Mouse (Mus musculus) frontal cortex, postnatal 36 days (tissue): Measurements from ENCODE around the gene Hist3h2a.

Source experiments
- DNase-seq, 2 experiments: peaks; one replicate each; pipeline ENCODE4 v3.0.0; 2022; ENCODE audit warnings: low spot score in 2 of 2

The Hist3h2a gene

DNA sequence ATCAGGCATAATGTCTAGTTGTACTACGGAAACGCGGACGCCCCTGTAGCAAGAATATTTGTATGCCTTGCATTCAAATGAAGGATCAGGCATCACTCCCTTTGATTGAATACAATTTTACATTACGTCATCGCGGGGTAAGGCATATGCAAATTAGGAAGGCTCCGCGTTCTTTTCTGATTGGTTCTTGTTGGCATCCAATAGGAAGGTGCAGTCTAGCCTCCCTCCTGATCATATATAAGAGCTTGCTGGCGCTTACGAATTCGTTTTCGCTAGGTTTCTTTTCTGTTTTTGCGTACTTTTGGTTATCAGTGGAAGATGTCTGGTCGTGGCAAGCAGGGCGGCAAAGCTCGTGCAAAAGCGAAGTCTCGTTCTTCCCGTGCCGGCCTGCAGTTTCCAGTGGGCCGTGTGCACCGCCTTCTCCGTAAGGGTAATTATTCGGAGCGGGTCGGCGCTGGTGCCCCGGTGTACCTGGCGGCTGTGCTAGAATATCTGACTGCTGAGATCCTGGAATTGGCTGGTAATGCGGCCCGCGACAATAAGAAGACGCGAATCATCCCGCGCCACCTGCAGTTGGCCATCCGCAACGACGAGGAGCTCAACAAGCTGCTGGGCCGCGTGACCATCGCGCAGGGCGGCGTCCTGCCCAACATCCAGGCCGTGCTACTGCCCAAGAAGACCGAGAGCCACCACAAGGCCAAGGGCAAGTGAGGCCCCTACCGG is at the start of gene Hist3h2a, which contains the start of gene Trim17:
Gene Hist3h2a, plus strand, starts transcription at position 266 of the 723 bp plus-strand sequence.
Gene Trim17, plus strand, starts transcription at position 266 of the 723 bp plus-strand sequence.
- peak; percentile 88 to 97 for DNase-seq

DNA sequence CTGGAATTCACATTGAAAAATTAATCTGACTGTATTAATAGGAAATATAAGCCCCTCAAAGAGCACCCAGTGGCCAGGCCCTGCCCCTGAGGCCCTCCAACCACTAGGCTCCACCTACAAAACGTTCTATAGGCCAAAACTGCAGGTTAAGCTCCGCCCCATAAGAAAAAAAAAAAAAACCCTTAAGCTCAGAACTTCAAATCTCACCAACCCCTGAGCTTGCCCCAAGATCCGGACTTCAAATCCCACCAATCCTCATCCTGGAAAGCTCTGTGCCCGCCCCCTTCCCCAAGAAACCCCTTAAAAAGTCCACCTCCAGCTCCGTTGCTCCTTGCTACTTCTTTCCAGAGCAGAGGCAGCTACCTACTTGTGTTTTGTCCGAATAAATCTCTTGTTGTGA is 49.6 kb upstream of the Hist3h2a start:
- no peak for DNase-seq

DNA sequence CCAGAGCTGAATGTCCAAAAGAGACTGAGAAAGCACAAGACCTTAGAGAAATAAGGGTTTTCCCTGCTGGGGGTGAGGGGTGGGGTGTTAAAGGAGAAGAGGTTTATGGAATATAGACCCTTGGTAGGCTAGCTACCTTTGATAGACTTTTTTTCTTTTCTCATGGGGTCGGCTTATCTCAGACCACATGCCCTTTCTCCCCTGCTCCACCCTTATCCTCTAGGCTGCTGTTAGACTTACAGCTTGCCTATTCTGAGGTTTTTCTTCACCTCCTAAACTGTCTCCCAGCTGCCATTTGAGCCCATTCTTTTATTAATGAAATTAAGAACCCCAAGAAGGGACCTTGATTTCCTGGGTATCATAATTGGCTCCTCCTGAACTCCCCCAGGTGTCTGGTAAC is 40.7 kb upstream of the Hist3h2a start:
- no peak for DNase-seq

DNA sequence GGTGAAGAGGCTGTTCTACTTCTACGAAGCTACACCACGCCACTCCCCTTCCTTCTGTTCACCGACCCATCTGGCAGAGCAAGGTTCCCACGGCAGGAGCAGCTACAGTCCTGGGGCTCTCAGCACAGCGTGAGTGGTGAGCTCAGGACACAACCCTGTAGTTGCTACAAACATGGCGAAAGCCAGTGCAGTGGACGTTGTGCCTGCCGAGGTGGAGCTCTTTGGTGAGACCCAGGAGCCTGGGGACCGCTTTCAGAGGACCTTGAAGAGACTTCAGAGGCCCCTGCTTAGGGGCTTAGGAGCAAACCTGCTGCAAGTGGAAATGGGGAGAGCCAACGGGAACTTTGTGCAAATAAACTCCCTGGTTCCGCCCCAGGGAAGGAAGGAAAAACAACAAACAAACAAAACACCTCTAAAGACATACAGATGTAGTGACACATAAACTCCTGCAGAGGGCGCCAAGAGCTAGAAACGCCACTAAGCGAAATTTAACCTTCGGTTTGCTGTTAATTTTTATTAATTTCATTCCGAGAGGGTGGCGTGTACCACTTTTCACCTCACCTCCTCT is 39.9 kb upstream of the Hist3h2a start:
- no peak for DNase-seq

DNA sequence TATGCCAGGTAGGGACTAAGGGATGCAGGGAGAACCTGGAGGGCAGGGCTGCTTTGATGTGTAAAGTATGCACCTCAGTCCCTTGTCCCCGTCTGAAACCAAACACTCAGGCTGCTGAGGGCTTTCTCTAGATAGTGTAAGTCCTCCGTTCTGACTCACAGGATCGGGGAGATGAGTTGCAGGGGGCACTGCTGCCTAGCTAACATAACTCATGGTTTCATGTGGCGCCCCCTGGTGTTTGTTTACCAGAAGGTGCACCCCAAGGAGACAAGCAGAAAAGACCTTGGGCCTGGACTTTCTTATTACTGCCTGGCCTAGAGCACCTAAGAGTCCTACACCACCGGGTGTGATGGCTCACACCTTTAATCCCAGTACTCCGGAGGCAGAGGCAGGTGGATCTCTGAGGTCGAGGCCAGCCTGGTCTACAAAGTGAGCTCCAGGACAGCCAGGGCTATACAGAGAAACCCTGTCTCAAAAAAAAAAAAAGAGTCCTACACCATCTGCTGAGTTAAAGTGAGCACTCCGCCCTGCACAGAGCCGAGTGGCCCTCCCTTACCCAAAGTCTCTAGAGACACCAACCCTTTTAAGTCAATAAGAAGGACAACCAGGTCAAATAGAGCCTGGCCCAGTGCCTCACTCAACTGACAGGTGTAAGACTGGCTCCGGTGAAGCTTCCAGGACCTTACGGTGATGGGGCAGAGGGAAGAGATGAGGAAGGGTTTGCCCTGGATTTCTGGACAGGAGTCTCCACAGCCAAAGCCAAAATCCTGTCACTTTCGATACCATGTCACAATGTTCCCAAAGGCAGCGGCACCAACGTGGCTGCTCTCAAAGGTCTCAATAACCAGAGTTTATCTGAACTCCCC is 37.4 kb upstream of the Hist3h2a start:
- DNase-seq: no peak

DNA sequence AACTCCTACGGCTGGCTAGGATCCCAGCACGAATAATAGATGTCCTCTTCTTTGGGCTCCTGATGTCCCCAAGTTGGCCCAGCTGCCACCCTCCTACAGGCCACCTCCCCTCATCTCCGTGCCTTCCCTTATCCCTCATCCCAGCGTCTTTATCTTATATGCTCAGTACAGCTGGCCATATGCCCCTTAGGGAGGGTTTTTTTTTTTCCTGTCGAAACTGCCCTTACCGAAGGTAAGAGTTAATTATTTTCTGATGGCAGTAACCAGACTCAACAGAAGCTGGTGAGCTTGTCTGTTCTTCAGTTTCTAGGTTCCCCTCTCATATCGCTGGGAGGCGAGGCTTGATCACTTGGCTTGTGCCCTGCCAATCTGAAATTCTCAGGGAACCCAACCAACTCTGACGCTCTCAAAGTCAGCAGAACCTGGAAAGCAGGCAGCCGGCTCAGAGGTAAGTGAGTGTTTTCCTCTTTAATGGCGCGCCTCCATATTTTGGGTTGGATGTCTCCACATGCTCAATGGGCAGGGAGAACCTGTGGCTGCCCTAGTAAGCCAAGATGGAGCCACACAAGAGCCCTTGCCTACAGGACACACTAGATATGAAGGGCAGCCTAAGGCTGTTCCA is 36.6 kb upstream of the Hist3h2a start, which contains the start of gene Btnl10:
Gene Btnl10, plus strand, starts transcription at position 164 of the 622 bp plus-strand sequence.
- DNase-seq: no peak

DNA sequence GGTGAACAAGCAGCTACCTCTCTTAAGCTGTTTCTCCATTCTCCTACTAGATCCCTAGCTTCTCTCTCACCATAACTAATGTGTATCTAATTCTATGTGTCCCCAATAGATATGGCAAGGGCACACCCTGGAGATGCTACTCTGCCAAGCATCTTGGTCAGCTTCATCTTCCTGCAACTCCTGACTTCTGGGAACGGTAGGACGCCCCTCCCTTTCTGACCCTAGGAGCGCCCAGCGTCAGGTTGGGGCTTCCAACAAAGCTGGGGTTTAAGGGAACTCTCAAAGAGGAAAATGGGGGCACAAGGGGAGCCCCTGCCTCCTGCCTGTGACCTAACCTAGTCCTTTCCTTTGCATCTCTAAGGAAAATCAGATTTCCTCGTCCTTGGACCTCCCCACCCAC is 35.7 kb upstream of the Hist3h2a start:
- DNase-seq: no peak

DNA sequence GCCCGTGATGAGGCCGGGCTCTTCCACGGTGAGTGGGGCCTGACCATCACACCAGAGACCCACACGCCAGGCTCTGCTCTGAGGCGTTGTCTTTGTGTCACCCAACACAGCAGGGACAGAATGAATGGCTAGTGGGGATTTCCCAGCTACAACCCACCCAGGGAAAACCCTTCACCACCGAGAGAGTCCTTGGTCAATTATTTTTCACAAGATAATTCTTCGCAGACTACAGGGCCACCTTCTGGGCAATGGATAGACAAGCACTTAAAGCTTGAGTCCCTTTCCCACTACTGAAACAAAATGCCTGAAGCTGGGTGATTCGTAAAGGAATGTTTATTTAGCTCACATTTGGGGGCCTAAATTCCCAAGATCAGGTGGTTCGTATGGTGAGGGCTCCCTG is 32.1 kb upstream of the Hist3h2a start:
- DNase-seq: no peak

DNA sequence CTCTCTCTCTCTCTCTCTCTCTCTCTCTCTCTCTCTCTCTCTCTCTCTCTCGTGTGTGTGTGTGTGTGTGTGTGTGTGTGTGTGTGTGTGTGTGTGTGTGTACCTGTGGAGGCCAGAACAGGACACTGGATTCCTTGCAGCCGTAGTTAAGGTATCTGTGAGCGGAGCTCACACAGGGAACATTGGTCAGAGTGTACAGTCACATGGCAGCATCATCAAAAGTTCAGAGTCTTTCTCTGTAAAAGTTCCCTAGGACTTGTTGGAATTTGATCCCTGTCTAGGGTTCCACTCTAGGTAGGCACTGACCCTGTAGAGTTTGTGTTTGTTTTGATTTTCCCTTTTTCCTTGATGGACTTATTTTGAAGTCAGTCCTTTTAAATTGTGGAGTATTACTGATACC is 27.8 kb upstream of the Hist3h2a start:
- DNase-seq: no peak

DNA sequence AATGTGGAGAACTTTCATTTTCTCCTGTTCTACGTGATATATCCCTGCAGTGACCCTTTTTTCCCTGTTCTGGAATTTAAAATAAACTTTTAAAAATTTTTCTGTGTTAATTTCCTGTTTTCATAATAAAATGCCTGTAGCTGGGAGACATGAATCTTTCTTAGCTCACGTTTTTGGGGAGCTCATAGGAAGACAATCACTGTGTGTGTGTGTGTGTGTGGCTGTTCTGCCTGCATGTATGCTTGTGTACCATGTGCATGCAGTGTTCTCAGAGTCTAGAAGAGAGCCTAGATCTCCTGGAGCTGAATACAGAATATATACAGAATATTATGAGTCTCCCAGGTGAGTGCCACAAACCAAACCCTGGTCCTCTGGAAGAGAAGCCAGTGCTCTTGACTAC is 27.4 kb upstream of the Hist3h2a start:
- no peak for DNase-seq

DNA sequence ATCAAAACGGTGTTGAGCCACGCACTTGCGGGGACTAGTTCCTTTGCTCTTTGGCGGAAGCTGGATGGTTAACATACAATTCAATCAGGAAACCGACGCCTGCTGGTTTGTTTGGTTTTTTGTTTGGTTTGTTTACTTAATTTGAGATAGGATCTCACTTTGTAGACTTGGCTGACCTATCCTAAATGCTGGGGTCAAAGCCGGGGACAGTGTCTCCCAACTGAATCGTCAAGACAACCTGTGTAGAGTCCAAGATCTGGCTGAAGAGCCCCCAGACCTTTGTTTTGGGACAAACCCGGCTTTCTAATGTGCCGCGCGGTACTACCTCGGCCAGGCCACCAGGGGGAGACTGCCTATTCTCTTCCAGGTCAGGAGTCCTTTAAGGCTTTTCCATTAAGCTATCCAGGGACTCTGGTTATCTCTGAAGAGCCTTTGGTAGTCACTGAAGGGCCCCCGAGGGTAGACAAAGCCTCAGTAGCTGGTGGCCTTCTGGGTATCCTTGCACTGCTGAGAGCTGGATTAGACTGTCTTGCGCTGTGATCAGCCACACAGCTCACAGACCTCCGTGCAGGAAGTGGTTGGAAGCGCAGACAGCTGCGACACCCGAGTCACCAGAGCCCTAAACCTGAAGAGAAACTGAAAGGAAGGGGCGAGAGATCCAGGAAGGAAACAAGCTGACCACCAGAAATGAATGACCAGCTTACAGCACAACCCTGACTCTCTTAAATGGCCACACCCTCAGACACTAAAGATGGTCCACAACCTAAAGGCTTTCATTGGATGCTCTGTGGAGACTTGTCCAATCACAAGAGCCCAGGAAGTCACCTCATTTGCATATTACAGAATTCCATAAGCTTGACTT is 26.5 kb upstream of the Hist3h2a start:
- DNase-seq: no peak

DNA sequence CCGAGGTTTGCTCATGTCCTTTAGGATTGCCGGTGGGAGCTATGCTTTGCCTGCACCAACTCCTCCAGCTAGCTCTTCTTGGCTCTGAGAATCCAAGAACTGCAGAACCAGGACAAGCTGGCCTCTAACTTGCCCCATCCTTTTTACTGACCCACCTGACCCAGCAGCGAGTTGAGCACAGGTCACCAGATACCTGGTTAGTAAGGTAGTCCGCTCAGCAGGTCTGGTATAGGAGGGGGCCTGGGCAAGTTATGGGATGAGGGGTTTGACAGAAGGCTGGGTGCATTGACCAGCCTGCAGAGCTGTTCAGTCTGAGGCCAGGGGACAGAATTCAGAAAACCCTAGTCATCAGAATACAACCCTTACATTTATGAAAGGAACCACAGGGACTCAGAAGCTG is 25.4 kb upstream of the Hist3h2a start:
- no peak for DNase-seq

DNA sequence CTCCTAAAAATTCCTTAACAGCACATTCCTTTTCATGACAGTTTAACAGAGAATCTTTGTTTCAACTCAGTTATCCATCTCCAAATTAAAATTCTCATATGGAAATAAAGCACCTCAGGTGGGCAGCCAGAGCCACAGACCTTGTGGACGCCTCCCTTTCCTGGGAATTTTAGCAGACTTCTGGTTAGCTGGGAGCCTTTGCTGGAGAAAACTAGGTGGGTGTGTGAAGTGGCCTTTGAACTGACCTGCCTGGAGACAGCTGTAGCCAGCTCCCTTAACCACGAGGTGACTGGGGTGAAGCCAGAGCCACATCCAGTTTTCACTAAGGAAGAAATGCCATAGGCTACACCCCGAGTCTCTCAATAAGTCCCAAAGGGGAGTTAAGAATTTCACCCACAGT is 24.8 kb upstream of the Hist3h2a start:
- DNase-seq: no peak

DNA sequence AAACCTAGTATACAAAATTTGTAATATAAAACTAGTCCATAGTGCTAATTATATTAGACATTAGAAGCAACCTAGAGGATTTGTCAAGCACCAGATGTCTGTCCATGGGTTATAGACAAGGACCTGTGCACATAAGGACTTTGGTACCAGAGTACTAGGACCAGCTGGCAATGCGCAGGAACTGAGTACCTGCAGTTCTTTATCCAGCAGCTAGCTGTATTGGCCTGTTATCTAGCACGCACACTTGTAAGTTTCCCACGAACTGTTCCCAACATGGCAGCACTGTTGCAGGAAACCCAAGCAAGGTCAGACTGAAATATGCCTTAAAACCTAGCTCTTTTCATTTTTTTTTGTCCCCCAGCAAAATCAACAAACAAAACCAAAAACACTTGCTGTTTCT is 24.2 kb upstream of the Hist3h2a start:
- no peak for DNase-seq

DNA sequence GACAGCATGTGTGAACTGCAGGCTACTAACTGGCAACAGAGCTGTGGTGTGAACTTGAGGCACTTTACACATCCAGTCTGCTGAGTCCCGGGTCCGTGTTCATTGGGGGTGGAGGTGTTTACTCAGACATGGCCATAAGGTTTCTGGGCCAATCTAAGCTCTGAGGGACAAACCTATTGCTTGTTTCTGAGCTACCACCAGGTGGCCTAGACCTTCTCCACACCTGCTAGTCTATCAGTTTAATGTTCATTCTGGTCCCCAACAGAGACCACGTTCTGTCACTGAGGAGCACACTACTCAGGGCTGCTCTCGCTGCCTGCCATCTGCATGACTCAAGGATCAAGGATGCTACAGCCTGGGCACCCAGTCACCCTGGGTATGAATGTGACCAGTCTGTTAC is 22.9 kb upstream of the Hist3h2a start:
- DNase-seq: no peak

DNA sequence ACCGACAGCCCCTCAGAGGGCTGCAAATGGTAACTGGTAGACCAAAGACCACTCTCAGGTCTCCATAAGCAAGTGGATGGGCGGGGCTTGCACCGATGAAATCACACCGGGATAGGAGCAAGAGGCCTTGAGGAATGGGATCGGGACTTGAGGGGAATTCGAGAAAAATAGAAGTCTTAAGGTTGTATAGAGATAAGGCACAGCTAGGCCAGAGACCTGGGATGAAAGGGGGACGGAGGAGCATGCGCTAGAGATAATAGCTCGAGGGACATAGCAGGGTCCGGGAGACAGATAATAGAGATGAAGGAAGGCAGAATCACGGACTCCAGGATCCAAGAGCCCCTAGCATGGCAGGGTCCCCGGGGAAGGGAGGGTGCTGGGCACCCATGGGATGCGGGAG is 16.6 kb upstream of the Hist3h2a start:
- DNase-seq: no peak

DNA sequence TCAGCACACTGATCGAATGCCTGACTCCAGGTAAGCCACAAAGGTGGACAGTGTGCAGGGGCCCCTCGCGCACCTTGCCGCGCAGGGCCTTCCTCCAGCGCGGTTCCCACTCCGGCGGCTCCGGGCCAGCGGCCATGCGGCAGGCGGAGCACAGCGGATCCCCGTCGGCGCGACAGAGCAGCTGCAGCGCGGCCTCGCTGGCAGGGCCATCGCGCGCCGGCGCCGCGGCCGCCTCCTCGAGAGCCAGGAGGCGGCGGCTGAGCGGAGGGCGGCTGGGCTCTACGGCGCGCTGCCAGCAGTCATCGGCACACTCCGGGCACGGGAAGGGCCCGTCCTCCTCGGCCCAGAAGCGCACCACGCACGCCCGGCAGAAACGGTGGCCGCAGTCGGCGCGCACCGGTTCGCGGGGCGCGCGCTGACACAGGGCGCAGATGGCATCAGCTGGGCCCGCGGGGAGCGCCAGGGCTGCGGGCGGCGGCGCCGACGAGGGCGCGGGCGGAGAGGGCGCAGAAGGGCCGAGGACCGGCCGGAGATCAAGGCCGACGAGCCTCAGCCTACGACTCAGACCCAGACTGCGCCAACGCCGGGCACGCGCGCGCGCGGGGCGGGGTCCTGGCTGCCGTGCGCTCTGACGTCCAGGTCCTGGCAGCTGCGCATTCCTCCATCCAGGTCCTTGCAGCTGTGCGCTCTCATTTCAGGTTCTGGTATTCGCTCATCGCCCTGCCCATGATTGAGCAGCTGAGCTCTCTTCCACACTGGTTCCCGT is 16.0 kb upstream of the Hist3h2a start, which contains the start of gene Rnf187:
Gene Rnf187, minus strand, starts transcription at position 595 of the 766 bp plus-strand sequence.
- DNase-seq: peak; percentile 88 to 94

DNA sequence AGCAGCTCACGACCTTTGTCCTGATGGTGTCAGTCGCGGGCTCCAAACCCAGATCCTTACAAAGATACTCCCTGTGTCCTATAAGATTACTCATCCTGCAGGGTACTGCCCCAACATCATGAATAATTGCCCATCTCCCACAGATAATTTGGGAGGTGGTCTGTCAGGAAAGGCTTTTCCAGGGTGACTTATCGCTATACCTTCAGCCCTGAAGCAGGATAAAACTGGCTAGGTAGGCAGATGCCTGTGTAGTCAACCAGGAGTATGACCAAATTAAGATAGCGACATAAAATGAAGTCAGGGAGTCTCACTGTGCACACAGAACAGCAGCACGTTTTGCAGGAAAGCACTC is 15.4 kb upstream of the Hist3h2a start:
- no peak for DNase-seq

DNA sequence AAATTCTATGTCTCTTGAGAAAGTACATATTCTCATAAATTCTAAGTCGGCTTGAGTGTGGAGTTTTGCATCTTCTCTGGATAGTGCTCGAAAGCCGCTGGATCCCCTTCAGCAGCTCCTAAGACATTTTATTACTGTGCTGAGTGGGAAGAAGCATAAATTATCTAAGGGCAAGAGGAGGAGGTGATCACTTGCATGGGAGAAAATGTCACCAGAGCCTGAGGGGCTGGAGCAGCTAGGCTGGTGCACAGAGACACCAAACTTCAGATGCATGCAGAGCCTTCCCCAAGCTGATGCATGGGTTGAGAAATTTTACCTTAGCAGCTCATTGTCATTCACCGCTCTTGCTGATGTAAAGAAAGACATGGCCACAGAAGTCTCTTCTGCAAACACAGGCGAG is 10.3 kb upstream of the Hist3h2a start:
- no peak for DNase-seq

DNA sequence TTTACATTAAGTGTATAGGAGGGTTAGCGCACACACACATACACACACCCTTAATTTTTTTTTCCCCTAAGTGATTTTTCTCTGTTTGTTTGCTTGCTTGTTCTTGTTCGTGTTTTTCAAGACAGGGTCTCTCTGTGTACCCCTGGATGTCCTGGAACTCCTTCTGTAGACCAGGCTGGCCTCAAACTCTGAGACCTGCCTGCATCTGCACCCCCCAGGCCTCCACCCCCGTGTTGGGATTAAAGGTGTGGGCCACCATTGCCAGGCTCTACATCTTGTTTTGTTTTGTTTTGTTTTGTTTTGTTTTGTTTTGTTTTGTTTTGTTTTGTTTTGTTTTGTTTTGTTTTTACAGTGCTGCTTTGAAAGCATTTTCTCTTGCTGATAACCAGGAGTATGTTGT is 7.2 kb upstream of the Hist3h2a start:
- DNase-seq: no peak
